Mouse (Mus musculus): ENCODE measurements around the gene Eya2.

The Eya2 gene

DNA sequence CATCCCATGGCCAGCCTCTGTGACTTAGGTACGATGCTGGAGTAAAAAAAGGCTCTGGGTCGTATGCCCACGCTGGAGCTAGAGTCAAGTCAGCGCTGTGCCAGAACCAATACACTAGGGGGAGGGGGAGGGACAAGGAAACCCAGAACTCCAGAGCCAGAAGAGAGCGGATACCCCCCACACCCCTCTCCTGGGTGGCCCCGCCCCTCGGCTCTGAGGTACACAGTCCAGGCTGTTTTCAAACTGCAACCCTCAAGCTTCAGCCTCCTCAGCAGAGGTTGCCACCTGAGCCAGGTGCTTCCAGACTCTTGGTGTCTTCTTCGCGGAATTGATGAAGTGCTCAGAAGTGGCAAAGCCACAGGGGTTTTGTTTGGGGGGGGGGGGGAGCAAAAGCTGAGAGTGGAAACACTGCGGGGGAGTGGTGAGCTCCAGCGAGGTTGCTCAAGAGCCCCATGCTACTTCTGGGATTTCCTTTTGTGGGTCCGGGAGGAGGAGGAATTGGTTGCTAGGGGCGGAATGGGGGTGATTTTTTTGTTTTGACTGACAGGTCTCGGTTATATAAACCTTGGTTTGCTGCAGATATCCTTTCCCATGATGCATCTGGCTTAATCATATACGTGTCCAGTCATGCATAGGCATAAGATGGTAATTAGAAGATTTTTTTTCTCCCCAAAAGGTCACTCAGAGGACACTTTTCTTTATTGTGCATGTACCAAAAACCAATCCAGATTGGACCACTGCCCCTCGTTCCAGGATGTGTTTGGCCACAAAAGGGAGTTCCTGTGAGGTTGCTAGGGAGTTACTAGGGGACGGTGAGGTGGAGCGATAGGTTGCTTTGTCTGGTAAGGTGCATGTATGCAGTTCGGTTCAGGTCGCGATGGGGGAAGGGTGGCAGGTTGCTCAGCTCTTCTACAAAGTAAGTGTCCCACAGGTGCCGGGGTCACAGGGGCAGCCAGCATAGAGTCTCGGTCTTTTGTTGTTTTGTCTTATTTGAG lies 122.6 kb downstream of the Eya2 start:
- DNase-seq: no peak

DNA sequence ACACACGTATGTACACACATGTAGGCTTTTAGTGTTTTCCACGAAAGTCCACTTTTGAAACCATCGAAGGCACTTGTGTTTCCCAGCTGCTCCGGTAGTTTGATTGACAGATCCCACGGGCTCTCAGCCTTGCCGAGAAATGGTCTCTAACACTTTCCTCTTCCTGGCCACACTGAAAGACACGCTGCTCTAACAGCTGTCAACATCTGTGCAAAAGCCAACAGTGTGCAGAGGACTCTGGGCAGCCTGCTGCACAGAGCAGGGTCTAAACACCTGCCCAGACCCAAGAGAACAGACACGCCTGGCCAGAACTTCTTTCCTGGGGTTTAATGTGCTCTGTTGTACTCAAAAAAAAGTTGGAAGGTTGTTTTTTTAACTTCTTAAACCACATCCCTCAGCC lies 124.5 kb downstream of the Eya2 start:
- DNase-seq: no peak

DNA sequence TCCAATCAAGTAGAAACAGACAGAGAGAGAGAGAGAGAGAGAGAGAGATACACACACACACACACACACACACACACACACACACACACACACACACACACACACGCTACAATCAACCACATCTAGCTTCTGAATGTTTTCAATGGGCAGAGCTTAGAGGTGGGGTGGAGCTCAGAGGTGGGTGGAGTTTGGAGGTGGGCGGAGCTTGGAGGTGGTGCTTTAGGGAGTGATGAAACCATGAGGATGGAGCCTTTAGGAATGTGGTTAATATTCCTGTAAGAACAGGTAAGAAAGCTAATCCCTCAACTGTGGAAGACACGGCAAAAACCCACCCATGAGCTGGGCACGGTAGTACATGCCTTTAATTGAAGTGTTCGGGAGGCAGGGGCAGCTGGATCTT lies 127.1 kb downstream of the Eya2 start:
- no peak for DNase-seq

DNA sequence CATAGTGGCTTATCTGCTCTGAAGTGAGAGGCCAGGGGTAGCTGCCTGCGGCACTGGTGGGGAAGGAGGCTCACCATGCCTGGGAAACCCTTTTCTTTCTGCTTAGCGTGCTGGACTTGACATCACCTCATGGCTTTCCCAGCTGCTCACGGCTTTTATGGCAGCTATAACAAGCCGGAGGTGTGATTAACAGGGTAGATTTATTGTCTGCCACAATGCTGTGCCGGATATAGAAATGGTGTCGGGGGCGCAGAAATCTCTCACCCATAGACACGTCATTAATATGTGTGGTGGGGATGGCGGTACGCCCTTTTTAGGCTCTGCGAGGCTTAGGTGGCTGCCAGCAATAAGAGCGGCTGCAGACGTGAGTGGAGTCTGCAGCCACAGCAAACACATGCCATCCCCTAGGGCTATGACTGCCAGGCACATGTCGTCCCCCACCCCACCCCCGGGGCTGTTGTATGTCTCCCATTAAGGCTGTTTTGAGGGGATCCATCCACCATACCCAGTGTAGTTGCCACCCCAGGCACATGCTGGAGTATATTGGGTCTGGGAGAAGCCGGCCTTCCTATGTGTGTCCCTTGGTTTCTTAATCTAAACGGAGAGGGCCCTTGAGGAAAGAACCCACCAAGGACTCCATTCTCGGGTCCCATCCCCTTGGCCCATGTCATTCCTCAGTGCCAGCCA lies 137.9 kb downstream of the Eya2 start:
- no peak for DNase-seq

DNA sequence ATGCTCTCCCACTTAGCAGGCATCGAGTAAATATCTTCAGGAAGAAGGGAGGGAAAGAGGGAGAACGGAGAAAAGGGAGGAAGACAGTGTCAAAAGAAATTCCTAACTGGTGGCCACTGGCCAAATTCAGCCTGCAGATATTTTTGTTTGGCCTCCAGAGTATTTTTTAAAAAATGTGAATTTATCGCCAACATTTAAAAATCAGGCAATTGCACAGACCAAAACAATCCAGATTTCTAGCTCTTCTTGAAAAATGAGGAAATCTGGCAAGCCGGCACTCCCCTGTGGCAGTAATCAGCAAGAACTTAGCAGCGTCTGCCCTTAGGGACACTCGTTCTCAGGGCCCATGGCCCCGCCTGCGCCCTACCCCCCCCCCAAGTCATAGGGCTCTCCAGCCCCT lies 138.9 kb downstream of the Eya2 start:
- DNase-seq: peak in 1 of 2 experiments; percentile 49

DNA sequence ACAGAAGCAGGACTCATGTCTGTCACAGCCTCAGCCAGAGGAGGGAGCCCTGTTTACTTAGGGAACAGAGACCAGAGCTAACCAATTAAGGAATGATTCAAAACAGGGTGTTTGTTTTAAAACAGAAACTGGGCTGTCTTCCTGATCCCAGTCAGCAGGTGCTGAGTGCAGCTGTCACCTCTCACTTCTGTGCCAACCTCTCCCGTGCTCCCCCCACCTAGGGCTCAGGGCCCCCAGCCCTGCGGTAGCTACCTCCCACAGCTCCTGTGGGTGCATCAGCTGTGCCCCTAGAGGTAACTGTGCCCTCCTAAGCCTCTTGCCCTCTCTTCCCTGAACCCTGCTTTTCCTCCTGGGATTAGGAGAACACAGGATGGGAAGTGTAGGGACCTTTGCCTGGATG lies 141.5 kb downstream of the Eya2 start:
- DNase-seq: no peak

DNA sequence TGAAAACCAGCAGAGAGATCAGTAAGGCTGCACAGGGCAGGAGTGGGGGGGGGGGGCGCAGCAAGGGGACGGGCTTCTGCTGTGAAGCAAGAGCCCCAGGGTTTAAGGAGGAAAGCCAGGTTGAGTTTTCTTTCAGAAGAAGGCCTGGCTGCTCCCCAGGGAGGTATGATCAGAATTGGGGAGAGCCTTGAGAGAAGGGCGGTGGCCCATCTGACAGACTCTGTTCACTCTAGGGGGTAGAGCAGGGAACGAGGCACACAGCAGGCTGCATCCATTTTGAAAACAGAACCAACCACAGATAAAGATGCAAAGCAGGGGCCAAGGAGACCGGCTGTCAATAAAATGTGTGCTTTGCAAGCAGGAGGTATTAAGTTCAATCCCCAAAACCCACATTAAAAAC lies 145.5 kb downstream of the Eya2 start:
- DNase-seq: no peak

DNA sequence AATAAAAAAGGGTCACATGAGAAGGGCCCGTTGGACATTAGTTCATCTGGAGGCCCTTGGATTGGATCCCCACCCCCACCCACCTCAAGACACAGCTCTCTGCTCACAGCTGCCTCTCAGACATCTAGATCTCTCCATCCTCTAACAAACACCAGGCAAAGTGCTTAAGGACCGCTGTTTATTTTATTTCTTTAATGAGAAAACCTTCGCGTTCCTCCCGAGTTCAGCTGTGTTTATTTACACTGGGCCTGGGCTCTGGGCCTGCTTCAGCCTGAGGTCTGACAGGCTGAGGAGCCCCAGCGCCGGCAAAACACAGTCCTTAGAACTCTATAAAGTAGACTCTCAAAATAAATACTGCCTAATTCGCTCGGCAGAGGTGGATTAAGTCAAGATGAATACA lies 146.2 kb downstream of the Eya2 start:
- DNase-seq: no peak

DNA sequence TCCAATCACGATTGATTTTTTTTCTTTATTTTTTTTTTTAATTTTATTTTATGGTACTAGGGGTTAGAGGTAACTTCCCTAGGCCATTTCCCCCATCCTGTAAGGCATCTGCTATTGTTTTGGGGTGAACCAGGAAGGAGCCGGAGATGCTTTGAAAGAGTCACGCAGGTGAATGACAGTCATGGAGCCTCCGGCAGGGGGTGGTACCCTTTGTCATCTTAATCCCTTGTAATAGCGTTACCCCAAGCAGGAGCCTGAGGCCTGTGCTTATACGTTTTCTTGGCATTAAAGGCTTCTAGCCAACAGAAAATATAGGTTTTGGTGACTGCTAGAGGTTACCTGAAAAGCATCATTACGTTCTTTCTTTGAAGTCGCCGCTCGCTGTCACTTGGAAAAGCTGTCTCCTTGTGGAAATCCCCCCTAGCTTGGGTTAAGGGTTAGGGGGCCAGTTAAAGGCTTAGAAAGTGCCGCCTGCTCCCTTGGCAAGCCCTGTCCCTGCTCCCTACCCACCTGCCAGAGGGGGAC lies 146.8 kb downstream of the Eya2 start:
- no peak for DNase-seq

DNA sequence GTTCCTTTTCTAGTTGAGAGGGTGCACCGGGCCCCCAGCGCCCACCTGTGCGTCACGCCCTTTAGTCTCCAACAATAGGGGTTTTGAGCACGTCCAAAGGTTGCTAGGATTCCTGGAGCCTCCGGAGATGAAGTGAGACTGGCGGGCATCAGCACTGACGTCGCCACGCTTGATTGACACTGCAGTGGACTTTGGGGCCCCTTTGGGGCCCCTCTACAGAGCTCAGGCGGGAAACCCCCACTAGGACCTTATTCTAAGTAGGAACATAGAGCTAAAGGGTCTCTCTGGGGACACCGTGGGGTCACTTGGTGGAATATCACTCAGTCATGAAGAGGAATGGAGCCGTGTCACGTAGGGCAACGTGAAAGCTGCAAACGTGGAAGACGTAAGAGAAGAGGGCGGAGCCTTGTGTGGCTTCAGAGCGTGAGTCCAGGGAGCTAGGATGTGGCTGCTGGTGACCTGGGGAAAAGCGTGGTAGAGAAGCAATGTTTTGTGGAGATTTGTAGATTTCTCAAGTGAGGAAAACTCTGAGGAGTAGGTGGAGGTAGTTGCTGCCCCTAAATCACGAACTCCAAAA lies 147.5 kb downstream of the Eya2 start:
- no peak for DNase-seq

DNA sequence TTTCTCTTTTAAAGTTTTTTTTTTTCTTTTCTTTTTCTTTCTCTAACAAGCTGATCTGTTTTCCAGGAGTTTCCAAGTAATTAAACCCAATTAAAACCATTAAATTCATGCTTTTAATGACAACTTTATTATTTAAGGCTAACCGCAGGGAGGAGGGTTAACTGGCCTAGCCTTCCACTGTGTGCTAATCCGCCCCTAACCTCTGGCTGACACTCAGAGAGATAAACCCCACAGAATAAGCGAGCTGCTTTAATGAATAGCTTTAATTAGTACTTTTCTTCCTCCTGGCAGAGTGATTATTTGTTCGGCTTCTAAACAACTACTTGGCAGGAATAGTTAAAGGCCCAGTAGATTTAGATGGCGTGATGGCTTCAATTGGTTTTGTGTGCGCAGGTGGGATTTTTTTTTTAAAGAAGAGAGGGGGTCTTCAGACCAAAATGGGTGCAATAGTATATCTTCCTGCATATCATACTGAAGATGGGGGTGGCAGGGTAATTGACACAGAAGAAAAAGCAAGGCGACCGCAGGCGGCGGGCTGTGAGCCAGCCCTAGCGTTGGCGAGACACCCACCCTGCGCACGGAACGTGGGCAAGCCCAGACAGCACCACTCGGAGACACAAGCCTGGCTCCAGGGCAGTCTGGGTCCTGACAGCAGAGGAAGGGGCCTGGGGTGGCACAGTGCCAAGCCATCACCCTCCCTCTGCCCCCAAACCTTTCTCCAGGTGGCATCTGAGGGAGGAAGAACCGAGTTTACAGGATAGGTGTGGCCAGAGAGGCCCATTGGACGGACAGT lies 150.7 kb downstream of the Eya2 start:
- DNase-seq: no peak

DNA sequence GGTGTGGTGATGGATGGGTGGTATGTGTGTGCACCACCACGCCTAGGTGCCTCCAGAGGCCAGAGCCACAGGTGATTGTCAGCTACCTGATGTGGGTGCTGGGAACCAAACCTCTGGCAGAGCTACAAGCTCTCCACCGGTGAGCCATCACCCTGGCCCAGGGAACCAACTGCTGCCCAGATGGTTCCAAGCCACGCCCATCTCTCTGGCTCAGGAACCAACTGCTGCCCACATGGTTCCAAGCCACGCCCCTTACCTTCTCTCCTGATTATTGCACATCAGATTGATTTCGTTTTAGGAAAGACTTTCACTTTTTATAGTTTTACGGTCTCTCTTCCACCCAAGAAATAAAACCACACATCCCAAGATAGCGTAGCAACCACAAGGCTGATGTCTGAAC lies 153.1 kb downstream of the Eya2 start:
- DNase-seq: no peak

DNA sequence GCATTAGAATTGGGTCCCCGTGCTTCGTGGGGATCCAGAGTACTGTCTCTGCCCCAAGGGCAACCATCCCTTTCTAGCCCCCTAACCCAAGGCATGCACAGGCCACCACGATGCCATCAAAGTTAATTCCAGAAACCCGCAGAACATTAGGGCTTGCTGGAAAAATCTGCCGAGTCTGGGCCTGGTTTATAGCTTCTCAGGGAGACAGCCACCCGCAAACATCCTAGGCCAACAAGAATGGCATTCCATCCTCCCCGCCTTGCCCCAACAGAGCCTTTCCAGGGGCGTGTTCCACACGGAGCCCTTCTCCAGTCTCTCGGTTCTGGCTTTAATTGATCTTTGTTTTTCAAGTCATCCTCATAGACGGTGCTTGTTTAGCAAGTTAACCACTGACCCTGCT lies 153.6 kb downstream of the Eya2 start:
- DNase-seq: no peak

DNA sequence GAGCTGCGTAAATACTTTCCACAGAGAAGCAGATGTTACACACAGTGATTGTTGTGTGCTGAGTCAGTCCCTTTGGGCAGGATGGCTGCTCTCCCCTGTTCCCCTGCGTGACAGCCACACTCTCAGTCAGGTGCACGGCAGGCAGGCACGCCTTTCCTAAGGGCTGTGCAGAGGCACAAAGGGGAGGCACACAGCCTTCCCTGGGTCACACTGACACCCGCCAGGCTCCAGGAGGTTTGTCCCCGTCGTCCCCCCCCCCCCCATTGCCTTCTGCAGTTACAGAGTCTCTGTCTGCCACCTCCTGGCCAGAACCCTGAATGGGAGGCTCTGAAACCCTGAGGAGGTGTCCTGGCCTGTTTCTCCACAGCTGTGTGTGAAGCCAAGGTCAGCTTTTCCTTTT lies 156.2 kb downstream of the Eya2 start:
- peak in 1 of 2 experiments; percentile 32 for DNase-seq

DNA sequence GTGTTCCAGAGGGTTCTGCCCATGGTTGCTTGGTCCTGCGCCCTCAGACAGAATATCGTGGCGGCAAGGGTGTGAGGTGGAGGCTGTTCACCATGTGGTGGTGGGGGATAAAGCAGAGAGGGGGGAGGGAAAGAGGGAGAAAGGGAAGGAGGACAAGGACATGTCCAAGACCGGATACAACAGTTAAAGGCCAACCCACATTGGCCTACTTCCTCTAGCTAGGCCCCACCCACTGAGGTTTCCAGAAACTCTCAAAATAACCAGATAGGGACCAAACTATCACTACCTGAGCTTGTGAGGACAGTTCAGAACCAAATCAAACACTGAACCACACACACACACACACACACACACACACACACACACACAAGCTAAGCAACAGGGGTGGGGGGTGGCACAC lies 157.9 kb downstream of the Eya2 start:
- DNase-seq: no peak

DNA sequence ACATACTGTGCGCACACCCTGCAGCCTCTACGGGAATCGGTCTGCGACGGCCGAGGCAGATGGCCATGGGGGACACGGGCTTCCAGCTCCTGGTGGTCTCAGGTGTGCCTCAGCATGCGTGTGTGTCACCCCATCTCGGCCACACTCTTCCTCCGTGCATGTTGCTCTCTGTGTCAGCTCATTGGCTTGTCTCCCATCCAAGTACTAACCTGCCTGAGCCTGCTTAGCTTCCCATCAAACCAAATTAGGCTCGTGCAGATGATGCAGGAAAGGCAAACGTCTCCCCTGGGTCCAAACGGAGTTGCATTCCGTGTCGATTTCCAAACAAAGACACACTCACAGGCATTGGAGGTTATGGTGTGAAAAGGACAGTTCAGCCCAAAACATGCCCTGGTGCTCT lies 163.0 kb downstream of the Eya2 start:
- DNase-seq: no peak

DNA sequence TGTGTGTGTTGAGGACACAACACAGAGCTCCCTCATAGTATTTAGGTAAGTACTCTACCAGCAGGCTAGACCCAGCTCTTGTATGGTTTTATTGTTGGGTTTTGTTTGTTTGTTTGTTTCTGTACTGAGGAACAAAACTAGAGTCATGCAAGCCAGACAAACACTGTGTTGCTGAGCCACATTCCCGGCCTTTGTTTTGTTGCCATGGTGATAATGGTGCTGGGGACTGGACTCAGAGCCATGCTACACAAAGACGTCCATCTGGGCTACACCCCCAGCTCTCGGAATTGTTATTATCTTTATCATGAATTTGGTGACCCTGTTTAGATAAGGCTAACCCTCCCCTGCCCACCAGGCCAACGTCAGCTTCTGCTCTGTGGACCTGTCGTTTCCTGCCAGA lies 163.7 kb downstream of the Eya2 start:
- no peak for DNase-seq

DNA sequence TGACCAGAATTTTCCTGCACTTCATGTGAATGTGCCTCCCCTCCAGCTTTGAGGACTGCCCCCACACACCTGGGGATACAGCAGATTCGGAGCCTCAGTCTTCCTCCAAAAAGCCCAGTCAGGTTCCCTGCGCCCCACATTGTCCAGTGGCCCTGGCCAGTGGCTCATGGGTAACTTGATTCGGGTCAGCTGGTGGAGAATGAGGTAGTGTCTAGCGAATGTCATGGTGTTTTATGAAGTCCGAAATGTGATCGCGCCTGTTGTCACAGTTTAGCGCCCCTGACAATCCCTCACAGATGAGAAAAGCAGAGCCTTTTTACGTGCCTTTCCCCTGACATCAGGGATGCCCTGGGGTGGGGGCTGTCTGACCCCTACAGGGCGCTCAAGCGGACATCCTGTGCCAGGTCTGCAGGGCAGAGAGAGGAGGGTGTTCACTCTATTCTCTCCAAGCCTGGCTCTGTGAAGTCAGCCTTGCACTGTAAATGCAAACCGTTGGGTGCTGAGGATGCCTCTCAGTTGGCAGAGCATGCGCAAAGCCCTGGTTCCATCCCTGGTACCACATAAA lies 164.7 kb downstream of the Eya2 start:
- no peak for DNase-seq

DNA sequence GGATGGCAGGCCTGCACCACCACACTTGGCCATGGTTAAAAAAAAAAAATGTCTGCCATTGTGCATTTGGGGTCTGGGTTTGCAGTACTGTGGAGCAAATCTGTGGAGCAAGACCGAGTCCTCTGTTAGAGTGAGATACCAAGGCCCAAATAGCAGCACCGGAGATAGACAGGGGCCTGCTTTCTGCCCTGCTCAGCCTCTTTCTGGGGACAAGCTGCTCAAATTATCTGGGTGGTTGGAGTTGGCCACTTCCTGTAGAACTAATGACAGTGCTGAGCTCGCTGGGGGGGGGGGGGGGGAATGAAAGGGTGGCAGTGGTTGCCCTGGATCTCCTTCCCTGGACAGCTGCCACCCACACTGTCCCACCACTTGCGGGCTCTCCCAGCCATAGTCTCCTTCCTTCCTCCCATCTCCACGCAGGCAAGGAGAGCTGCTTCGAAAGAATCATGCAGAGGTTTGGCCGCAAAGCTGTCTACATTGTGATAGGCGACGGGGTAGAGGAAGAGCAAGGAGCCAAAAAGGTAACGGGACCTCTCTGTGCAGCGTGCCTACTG lies 174.1 kb downstream of the Eya2 start:
- DNase-seq: no peak

DNA sequence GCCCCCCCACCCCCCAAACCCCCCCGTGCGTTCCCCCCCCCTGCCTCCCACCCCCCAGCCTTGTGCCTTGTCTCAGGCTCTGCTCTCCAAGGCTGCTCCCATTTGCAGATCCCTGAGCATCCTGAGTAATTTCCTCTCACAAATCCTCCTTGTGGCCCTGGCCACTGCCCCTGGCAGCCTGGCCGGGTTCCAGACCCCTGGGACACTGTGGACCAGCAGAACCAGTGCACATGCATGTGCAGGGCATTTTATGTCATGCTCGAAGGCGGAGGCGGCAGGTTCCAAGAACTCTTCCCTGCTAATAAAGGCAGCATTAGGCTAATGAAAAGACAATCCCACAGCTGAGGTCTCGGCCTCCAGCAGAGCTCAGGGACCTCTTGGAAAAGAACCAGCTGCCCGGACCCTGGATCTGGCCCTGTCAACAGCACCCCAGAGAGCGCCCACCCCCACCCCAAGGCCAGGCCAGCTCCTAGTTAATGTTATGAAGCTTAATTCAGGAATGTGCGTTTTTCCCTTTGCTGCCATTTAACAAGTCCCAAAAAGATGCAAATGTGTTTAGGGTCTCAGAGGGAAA lies 174.6 kb downstream of the Eya2 start:
- DNase-seq: no peak

DNA sequence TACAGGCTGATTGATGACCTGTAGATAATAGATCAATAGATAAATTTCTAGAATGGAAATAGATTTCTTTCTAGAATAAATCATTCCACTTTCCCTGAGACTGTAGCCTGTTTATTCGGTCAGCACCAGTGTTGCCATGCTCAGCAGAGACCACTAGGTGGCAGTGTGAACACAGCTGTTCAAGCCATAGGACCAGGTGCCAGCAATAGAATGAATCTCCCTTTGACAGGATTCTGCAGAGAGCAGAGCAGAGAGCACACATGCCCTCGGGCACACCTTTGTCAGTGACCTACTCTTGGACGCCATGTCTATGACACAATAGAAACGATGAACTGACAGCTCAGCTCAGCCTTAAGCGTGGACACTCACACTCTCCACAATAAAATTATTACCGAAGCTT lies 184.1 kb downstream of the Eya2 start:
- peak; percentile 81 to 84 for DNase-seq

DNA sequence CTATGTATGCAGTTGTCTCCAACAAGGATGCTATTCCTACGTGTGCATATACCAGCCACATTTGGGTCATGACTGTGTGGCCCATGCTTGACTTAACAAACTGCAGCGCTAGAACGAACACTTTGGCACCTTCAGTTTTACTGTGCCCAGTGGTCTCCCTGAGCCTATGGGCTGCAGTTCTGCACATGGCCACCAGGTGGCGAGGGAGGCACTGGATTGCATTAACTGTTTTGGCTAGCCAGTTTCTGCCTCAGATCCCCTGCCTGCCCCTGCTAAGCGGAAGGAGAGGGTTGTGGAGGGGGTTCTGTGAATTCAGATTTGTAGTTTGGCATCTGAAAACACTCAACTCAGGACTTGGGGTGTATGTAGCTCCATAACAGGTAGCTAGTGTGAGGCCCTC lies 187.5 kb downstream of the Eya2 start:
- peak; percentile 80 to 88 for DNase-seq

Measured in kidney, postnatal 25 days (tissue).